Mouse (Mus musculus) CH12.LX (cell line): ENCODE data around the gene Sf3a1. TPM values are rescaled to one million over a fixed set of nuclear protein-coding genes. Genes with fewer than 3 reads are reported as not detected.
"Not testable (repeated sequence)": the region's sequence is repeated elsewhere in the genome, so short reads cannot be mapped to it uniquely, and the experiment has no call there.

Source experiments
- DNase-seq: peaks from one replicate; pipeline ENCODE4 v3.0.0-alpha.2; 2013; ENCODE audit errors: extremely low read depth
- H3K27ac ChIP-seq: 2 replicates; pipeline ENCODE4 v1.5.1; 2012; ENCODE audit warnings: low read depth, mild to moderate bottlenecking, control low read depth, moderate library complexity; ENCODE audit not compliant: insufficient read depth
- H3K27me3 ChIP-seq: replicated peaks from 2 replicates; pipeline ENCODE3; 2012; ENCODE audit warnings: inconsistent platforms
- H3K36me3 ChIP-seq, 2 experiments: replicated peaks in 1 of 2; 2 replicates each; pipeline versions ENCODE3 to v1.6.1; 2012; ENCODE audit warnings: inconsistent platforms in 1 of 2, low read length in 1 of 2, mild to moderate bottlenecking in 1 of 2, mixed read lengths in 1 of 2, moderate library complexity in 1 of 2; ENCODE audit not compliant: control insufficient read depth in 1 of 2, insufficient read depth in 1 of 2
- H3K4me1 ChIP-seq, 2 experiments: 2 replicates each; pipeline ENCODE4 v1.6.1; 2012; ENCODE audit warnings: inconsistent platforms in 1 of 2, moderate library complexity in 1 of 2; ENCODE audit not compliant: insufficient read depth in 2 of 2, control insufficient read depth in 1 of 2
- H3K4me2 ChIP-seq: 2 replicates; pipeline ENCODE4 v1.6.1; 2012; ENCODE audit warnings: low read depth, mild to moderate bottlenecking, control low read depth; ENCODE audit not compliant: poor library complexity, insufficient read depth, severe bottlenecking
- H3K4me3 ChIP-seq, 3 experiments: fragments of 150-350 bp in 1 of 3; sonication (generic) in 1 of 3; replicated peaks in 1 of 3; 2 replicates each; pipeline versions ENCODE3 to v1.5.1; 2011 to 2012; ENCODE audit warnings: low read depth in 2 of 3, low read length in 2 of 3, mild to moderate bottlenecking in 2 of 3, moderate library complexity in 2 of 3, control low read depth in 1 of 3, improper control_type of control experiment in 1 of 3, inconsistent platforms in 1 of 3, mixed read lengths in 1 of 3; ENCODE audit not compliant: poor library complexity in 1 of 3
- H3K79me2 ChIP-seq: replicated peaks from 2 replicates; pipeline ENCODE4 v1.6.1; 2012; ENCODE audit warnings: mild to moderate bottlenecking, moderate library complexity; ENCODE audit not compliant: control insufficient read depth, poor library complexity, insufficient read depth, severe bottlenecking; ENCODE audit errors: extremely low read depth
- H3K9ac ChIP-seq: 2 replicates; pipeline ENCODE4 v1.6.1; 2012; ENCODE audit warnings: low read depth, mild to moderate bottlenecking, control low read depth, moderate library complexity; ENCODE audit not compliant: insufficient read depth
- H3K9me3 ChIP-seq: replicated peaks from 2 replicates; pipeline ENCODE3; 2012; ENCODE audit warnings: low read length, inconsistent platforms, mixed read lengths
- CHD2 ChIP-seq: IDR thresholded peaks from 2 replicates; pipeline ENCODE4 v1.6.1; 2011; ENCODE audit warnings: low read length, improper control_type of control experiment
- CTCF ChIP-seq, 2 experiments: IDR thresholded peaks in 1 of 2; conservative IDR thresholded peaks in 1 of 2; 2 replicates each; pipeline ENCODE4 v1.5.1; 2011 to 2012; ENCODE audit warnings: low read depth in 2 of 2, low read length in 2 of 2, improper control_type of control experiment in 1 of 2, inconsistent platforms in 1 of 2, mild to moderate bottlenecking in 1 of 2, moderate library complexity in 1 of 2
- E2F4 ChIP-seq: IDR thresholded peaks from 2 replicates; pipeline ENCODE4 v1.6.1; 2011; ENCODE audit warnings: low read depth, low read length, improper control_type of control experiment; ENCODE audit not compliant: insufficient replicate concordance
- ELF1 ChIP-seq: IDR thresholded peaks from 2 replicates; pipeline ENCODE4 v1.6.1; 2014; ENCODE audit warnings: low read depth, mild to moderate bottlenecking, inconsistent platforms, low read length, improper control_type of control experiment
- GABPA ChIP-seq: IDR thresholded peaks from 2 replicates; pipeline ENCODE4 v1.6.1; 2012; ENCODE audit warnings: low read depth, low read length, improper control_type of control experiment, inconsistent platforms; ENCODE audit not compliant: insufficient replicate concordance
- HCFC1 ChIP-seq: IDR thresholded peaks from 2 replicates; pipeline ENCODE4 v1.6.1; 2012; ENCODE audit warnings: low read depth, mild to moderate bottlenecking, inconsistent platforms, low read length, improper control_type of control experiment
- IRF4 ChIP-seq: IDR thresholded peaks from 2 replicates; pipeline ENCODE4 v1.6.1; 2014; ENCODE audit warnings: low read depth, mild to moderate bottlenecking, inconsistent platforms, low read length, improper control_type of control experiment
- JUN ChIP-seq: IDR thresholded peaks from 2 replicates; pipeline ENCODE4 v1.6.1; 2011; ENCODE audit warnings: low read depth, mild to moderate bottlenecking, low read length, improper control_type of control experiment, moderate library complexity; ENCODE audit not compliant: insufficient read depth
- JUND ChIP-seq: conservative IDR thresholded peaks from 2 replicates; pipeline ENCODE4 v1.6.1; 2011; ENCODE audit warnings: low read depth, low read length, improper control_type of control experiment
- KAT2A ChIP-seq: IDR thresholded peaks from 2 replicates; pipeline ENCODE4 v1.6.1; 2012; ENCODE audit warnings: low read length, improper control_type of control experiment, inconsistent platforms; ENCODE audit not compliant: insufficient replicate concordance
- MAX ChIP-seq: IDR thresholded peaks from 2 replicates; pipeline ENCODE4 v1.6.1; 2011; ENCODE audit warnings: low read length, improper control_type of control experiment
- MEF2A ChIP-seq: IDR thresholded peaks from 2 replicates; pipeline ENCODE4 v1.6.1; 2014; ENCODE audit warnings: low read depth, mild to moderate bottlenecking, inconsistent platforms, low read length, improper control_type of control experiment, borderline replicate concordance
- MXI1 ChIP-seq: IDR thresholded peaks from 2 replicates; pipeline ENCODE4 v1.6.1; 2011; ENCODE audit warnings: mild to moderate bottlenecking, low read depth, low read length, improper control_type of control experiment
- NELFE ChIP-seq: IDR thresholded peaks from 2 replicates; pipeline ENCODE4 v1.6.1; 2011; ENCODE audit warnings: low read depth, low read length, improper control_type of control experiment
- NRF1 ChIP-seq: IDR thresholded peaks from 2 replicates; pipeline ENCODE4 v1.6.1; 2014; ENCODE audit warnings: low read depth, mild to moderate bottlenecking, inconsistent platforms, low read length, improper control_type of control experiment, moderate library complexity
- POLR2A ChIP-seq: IDR thresholded peaks from 2 replicates; pipeline ENCODE4 v1.6.1; 2011; ENCODE audit warnings: low read depth, mild to moderate bottlenecking, improper control_type of control experiment, low read length
- POLR2AphosphoS2 ChIP-seq: IDR thresholded peaks from 2 replicates; pipeline ENCODE4 v1.6.1; 2011; ENCODE audit warnings: low read depth, low read length, improper control_type of control experiment
- RCOR1 ChIP-seq: conservative IDR thresholded peaks from 2 replicates; pipeline ENCODE4 v1.6.1; 2012; ENCODE audit warnings: low read depth, mild to moderate bottlenecking, inconsistent platforms, low read length, improper control_type of control experiment
- SMC3 ChIP-seq: IDR thresholded peaks from 2 replicates; pipeline ENCODE4 v1.6.1; 2011; ENCODE audit warnings: low read depth, low read length, improper control_type of control experiment
- TBP ChIP-seq: conservative IDR thresholded peaks from 2 replicates; pipeline ENCODE4 v1.6.1; 2011; ENCODE audit warnings: low read depth, low read length, improper control_type of control experiment
- TCF12 ChIP-seq: IDR thresholded peaks from 2 replicates; pipeline ENCODE4 v1.6.1; 2014; ENCODE audit warnings: low read depth, mild to moderate bottlenecking, inconsistent platforms, low read length, improper control_type of control experiment
- UBTF ChIP-seq: IDR thresholded peaks from 2 replicates; pipeline ENCODE4 v1.6.1; 2012; ENCODE audit warnings: low read depth, mild to moderate bottlenecking, inconsistent platforms, low read length, improper control_type of control experiment, moderate library complexity
- USF1 ChIP-seq: IDR thresholded peaks from 2 replicates; pipeline ENCODE4 v1.6.1; 2014; ENCODE audit warnings: low read depth, mild to moderate bottlenecking, inconsistent platforms, low read length, improper control_type of control experiment
- ZMIZ1 ChIP-seq: IDR thresholded peaks from 2 replicates; pipeline ENCODE4 v1.6.1; 2012; ENCODE audit warnings: low read depth, mild to moderate bottlenecking, inconsistent platforms, low read length, improper control_type of control experiment
- ZNF384 ChIP-seq: IDR thresholded peaks from 2 replicates; pipeline ENCODE4 v1.6.1; 2012; ENCODE audit warnings: low read depth, low read length, improper control_type of control experiment, inconsistent platforms
- dilution Hi-C: fragments of 300-500 bp; cut with MboI; formaldehyde crosslinking; loops from 2 replicates; pipeline ENCODE4 v1.14.3; 2020; ENCODE audit warnings: low sequenced_read_pairs; ENCODE audit not compliant: extremely low pct_unique_long_range_greater_than_20kb, extremely low pct_ligation_motif_present
- in situ Hi-C: fragments of 300-500 bp; cut with MboI; formaldehyde crosslinking; loops from 3 replicates; pipeline ENCODE4 v1.14.3; 2019; ENCODE audit warnings: low sequenced_read_pairs, low pct_ligation_motif_present, low pct_unique_long_range_greater_than_20kb, mixed read lengths
- polyA plus RNA-seq: library from polyadenylated mRNA; unstranded; fragments of >175 nt; gene quantifications from 2 replicates; pipeline ENCODE4 v1.2.1, GENCODE M21; 2012; ENCODE audit warnings: low read depth; ENCODE audit not compliant: insufficient read length
- total RNA-seq, 2 experiments: library from RNA; depleted of rRNA; stranded (reverse); fragments of 300-350 nt in 1 of 2; fragments of >200 nt in 1 of 2; gene quantifications; 2 replicates each; pipeline ENCODE4 v1.2.3; 2012 to 2014

The Sf3a1 gene
- total and polyA plus RNA-seq, 3 experiments = 29.5 to 97.6 (median 46.5) TPM

GRCm38 (mm10) chr11:4184251-4184952 is 24.3 kb downstream of the Sf3a1 start (continued):
- no peak for TF ChIP-seq TBP
- TF ChIP-seq RCOR1 = no peak
- TF ChIP-seq HCFC1 = no peak
- no peak for TF ChIP-seq MXI1
- TF ChIP-seq UBTF = no peak
- TF ChIP-seq ZMIZ1 = no peak
- TF ChIP-seq KAT2A = no peak
- TF ChIP-seq MAX = no peak
- peak; percentile 75 for TF ChIP-seq SMC3
- no peak for TF ChIP-seq TCF12
- no peak for TF ChIP-seq GABPA

DNA sequence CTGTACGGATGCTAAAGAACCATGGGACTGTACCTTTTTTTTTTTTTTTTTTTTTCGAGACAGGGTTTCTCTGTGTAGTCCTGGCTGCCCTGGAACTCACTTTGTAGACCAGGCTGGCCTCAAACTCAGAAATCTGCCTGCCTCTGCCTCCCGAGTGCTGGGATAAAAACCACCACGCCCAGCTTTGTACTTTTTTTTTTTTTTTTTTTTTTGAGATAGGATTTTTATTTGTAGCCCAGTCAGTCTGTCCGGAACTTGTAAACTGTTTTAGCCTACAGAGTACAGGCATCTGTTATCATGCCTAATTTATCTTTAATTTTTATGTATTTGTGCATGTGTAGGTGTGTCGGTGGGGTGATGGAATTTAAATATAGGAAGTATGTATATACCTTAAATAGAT is 25.3 kb downstream of the Sf3a1 start:
- H3K9ac ChIP-seq, DNase-seq, H3K9me3 ChIP-seq, in situ Hi-C loops, H3K4me2 ChIP-seq, H3K27me3 ChIP-seq, H3K4me3 ChIP-seq, H3K27ac ChIP-seq, dilution Hi-C loops: not testable (repeated sequence)
- H3K4me1 ChIP-seq = peaks cover 9 to 34% of the 10 kb centered on the region in 2 experiments
- peaks cover 24 to 54% of the 10 kb centered on the region in 2 experiments for H3K36me3 ChIP-seq
- H3K79me2 ChIP-seq = peaks cover 15% of the 10 kb centered on the region; the same call in 1 of the 2 replicates
- TF ChIP-seq ZNF384 = peak; percentile 42

DNA sequence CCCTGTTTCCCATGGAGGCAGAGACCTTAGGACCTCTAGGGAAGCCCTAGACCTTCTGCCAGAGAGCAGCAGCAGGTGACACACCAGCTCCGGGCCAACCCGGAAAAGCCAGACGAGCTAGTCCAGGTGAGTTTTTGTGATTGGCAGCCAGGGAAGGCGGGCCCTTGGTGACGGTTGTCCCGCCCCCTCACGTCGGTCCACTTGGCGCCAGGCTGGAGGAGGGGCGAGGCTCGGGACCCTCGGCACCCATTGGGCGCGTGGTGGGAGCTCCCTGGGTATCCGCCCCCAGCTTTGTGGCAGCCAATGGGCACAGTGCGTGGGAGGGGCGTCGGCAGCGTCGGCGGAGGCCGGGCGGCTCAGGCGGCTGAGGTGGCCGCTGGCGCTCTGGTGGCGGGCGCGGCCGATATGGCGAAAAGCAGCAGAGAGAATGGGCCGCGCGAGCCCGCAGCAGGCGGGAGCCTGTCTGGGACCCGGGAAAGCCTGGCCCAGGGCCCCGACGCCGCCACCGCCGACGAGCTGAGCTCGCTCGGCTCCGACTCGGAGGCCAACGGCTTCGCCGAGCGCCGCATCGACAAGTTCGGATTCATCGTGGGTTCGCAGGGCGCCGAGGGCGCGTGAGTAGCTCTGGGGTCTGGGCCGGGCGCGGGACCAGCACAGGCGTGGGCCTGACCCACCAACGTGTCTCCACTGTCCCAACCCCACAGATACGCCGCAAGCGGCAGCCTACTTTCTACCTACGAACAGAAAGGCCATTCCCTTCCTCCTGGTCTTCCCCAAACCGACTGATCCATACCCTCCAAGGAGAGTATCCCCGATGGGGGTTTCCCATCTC is 26.6 kb downstream of the Sf3a1 start, which contains the start of gene Tbc1d10a:
Gene Tbc1d10a, plus strand, starts transcription at position 304 of the 832 bp plus-strand sequence.
- peak; percentile 99 for DNase-seq
- peak within 1 kb of the TSS; percentile 78 to 83 (median 83) for H3K4me3 ChIP-seq
- H3K4me2 ChIP-seq = peak within 1 kb of the TSS; percentile 68
- peaks cover 15% of the 10 kb centered on the region; the same call in 1 of the 2 replicates for H3K79me2 ChIP-seq
- H3K36me3 ChIP-seq = peaks cover 13 to 51% of the 10 kb centered on the region in 2 experiments
- peak within 1 kb of the TSS; percentile 84 for H3K9ac ChIP-seq
- H3K27me3 ChIP-seq = no peaks in the 10 kb centered on the region
- dilution Hi-C loops = no loop called here
- H3K27ac ChIP-seq = no peak within 1 kb of the TSS
- H3K4me1 ChIP-seq = peaks cover 10 to 46% of the 10 kb centered on the region in 2 experiments
- in situ Hi-C loops = no loop called here
- no peaks in the 10 kb centered on the region for H3K9me3 ChIP-seq
- TF ChIP-seq JUND = no peak
- TF ChIP-seq SMC3 = peak; percentile 2; the same call in 1 of the 2 replicates
- TF ChIP-seq JUN = no peak
- no peak for TF ChIP-seq KAT2A
- peak; percentile 69; the same call in 1 of the 2 replicates for TF ChIP-seq E2F4
- TF ChIP-seq NRF1 = 0 out of 2 replicates have a peak, but pooled peaks have one; percentile 29
- TF ChIP-seq IRF4 = 0 out of 2 replicates have a peak, but pooled peaks have one; percentile 1
- peak; percentile 68; the same call in 1 of the 2 replicates for TF ChIP-seq MAX
- peak; percentile 58 for TF ChIP-seq HCFC1
- TF ChIP-seq TCF12 = peak; percentile 60
- peak; percentile 54 for TF ChIP-seq MXI1
- no peak for TF ChIP-seq MEF2A
- peak; percentile 64 for TF ChIP-seq POLR2AphosphoS2
- TF ChIP-seq ELF1 = peak; percentile 96
- TF ChIP-seq USF1 = peak; percentile 18
- TF ChIP-seq CHD2 = peak; percentile 86
- TF ChIP-seq POLR2A = peak; percentile 88
- 0 out of 4 replicates have a peak, but pooled peaks of 1 of the 2 experiments have one; percentile 4 for TF ChIP-seq CTCF (conservative IDR thresholded peaks at IDR 0.05 in 1 of 2, IDR thresholded peaks at IDR 0.05 in 1 of 2; ENCODE audit: low read depth in 2 of 2, low read length in 2 of 2)
- 0 out of 2 replicates have a peak, but pooled peaks have one; percentile 17 for TF ChIP-seq TBP
- TF ChIP-seq ZMIZ1 = peak; percentile 80; the same call in 1 of the 2 replicates
- peak; percentile 83 for TF ChIP-seq NELFE
